In genomic region chr12:101083076-101083838, GRCm38 (mm10) we compare ENCODE assay signal across 8 mouse cellular contexts. TPM values are rescaled to one million over a fixed set of nuclear protein-coding genes. Genes with fewer than 3 reads are reported as not detected.
A peak's percentile ranks its signal among the peaks of the same experiment; 100 is the strongest.
DNase-seq lines count a peak whose midpoint lies in the region; ATAC-seq lines count a peak whose summit lies in the region.

Gene Ppp4r3a, minus strand, starts transcription at chr12:101083702.

- WGBS in heart, embryonic 10.5 days, result under 1% methylated on average over 89 of the region's 90 CpGs
- under 1% methylated on average over 80 of the region's 90 CpGs for WGBS in kidney, embryonic 15.5 days

- H3K27me3 ChIP-seq in heart, embryonic 10.5 days (ENCODE audit: insufficient read depth, poor library complexity, severe bottlenecking), result no peaks in the 10 kb centered on the region
- no peaks in the 10 kb centered on the region for H3K27me3 ChIP-seq in kidney, embryonic 15.5 days

- H3K4me3 ChIP-seq in heart, embryonic 10.5 days, result peak within 1 kb of the TSS; percentile 100
- peak within 1 kb of the TSS; percentile 100 for H3K4me3 ChIP-seq in kidney, embryonic 15.5 days (replicated peaks)

- H3K4me1 ChIP-seq in heart, embryonic 10.5 days, result peaks cover 12% of the 10 kb centered on the region; the same call in 1 of the 2 replicates
- H3K4me1 ChIP-seq in kidney, embryonic 15.5 days, result peaks cover 22% of the 10 kb centered on the region

- DNase-seq in B cell, adult 2 months, result peak; percentile 95
- DNase-seq in brain, adult 2 months (ENCODE audit: low read depth, low spot score), result peak; percentile 99
- peak; percentile 98 for DNase-seq in heart, embryonic 10.5 days (ENCODE audit: low spot score)
- peak; percentile 95 for DNase-seq in liver
- peak; percentile 92 to 95 for DNase-seq in spleen, postnatal 4 days (ENCODE audit: low spot score in 2 of 2)

- H3K36me3 ChIP-seq in heart, embryonic 10.5 days, result peaks cover 9% of the 10 kb centered on the region
- H3K36me3 ChIP-seq in kidney, embryonic 15.5 days, result peaks cover 10% of the 10 kb centered on the region

- H3K9ac ChIP-seq in kidney, embryonic 15.5 days, result peak within 1 kb of the TSS; percentile 99

- peak; percentile 94 for ATAC-seq in erythroblast, adult 5-6 weeks (replicated peaks; ENCODE audit: low FRiP score, poor library complexity, severe bottlenecking)
- peak; percentile 97 for ATAC-seq in kidney, embryonic 15.5 days (replicated peaks; ENCODE audit: low FRiP score)
- ATAC-seq in monocyte, adult 5-6 weeks (replicated peaks; ENCODE audit: insufficient number of reproducible peaks, low FRiP score, low TSS enrichment, poor library complexity, severe bottlenecking), result peak; percentile 91

- H3K27ac ChIP-seq in heart, embryonic 10.5 days, result peak within 1 kb of the TSS; percentile 100
- peak within 1 kb of the TSS; percentile 100 for H3K27ac ChIP-seq in kidney, embryonic 15.5 days

- H3K4me2 ChIP-seq in kidney, embryonic 15.5 days, result peak within 1 kb of the TSS; percentile 78

- no peaks in the 10 kb centered on the region for H3K9me3 ChIP-seq in heart, embryonic 10.5 days
- no peaks in the 10 kb centered on the region for H3K9me3 ChIP-seq in kidney, embryonic 15.5 days (replicated peaks)

RNA-seq across cellular contexts. Expression of gene Ppp4r3a, which starts in this region (rescaled TPM):
- 27.9 and 44.9 TPM in 2 replicates for total RNA-seq in erythroblast, adult 5-6 weeks (2015; ENCODE audit: low replicate concordance)
- 66.5 TPM in 2 replicates for total RNA-seq in erythroblast, adult 5-6 weeks (2017; ENCODE audit: low replicate concordance)
- polyA plus RNA-seq in heart, embryonic 10.5 days (2016; fragmentation: Nextera tagmentation; extraction: Ambion mirVana), result 39.5 and 51.7 TPM in 2 replicates
- 43.5 and 44.0 TPM in 2 replicates for polyA plus RNA-seq in kidney, embryonic 15.5 days (2015; fragmentation: Nextera tagmentation; extraction: Ambion mirVana)
- 215 to 245 TPM (median 234 TPM) in 3 replicates for total RNA-seq in monocyte, adult 5-6 weeks (2017)

Comparison
In these comparisons a context has a peak if more than half of its experiments do, and no peak if none do; other contexts are left out.
1. Peak in every context shown above with its lines: DNase-seq, ATAC-seq, H3K4me3 ChIP-seq and H3K27ac ChIP-seq.